Mouse (Mus musculus) stomach, postnatal 0 days (tissue): ENCODE data around the gene Pnck.

ENCODE experiments used
- CTCF ChIP-seq: IDR thresholded peaks from 2 replicates; pipeline ENCODE4 v1.5.1; 2016; ENCODE audit warnings: antibody characterized with exemption, low read depth, mild to moderate bottlenecking, moderate library complexity
- EP300 ChIP-seq: optimal IDR thresholded peaks from 2 replicates; pipeline ENCODE3; 2016; ENCODE audit warnings: antibody characterized with exemption

GRCm38 (mm10) chrX:73685629-73686028 lies 25.7 kb upstream of the Pnck start:
- no peak for TF ChIP-seq CTCF
- no peak for TF ChIP-seq EP300
